Mouse (Mus musculus) bone marrow macrophage, adult 2 months (primary cell): ENCODE measurements around the gene Gm10203. TPM values are rescaled to one million over a fixed set of nuclear protein-coding genes. Genes with fewer than 3 reads are reported as not detected.

ENCODE experiments used
- H3K27ac ChIP-seq: 2 replicates; pipeline ENCODE4 v1.5.1; 2012; ENCODE audit warnings: low read depth, low read length; ENCODE audit not compliant: insufficient read depth
- H3K4me1 ChIP-seq: 2 replicates; pipeline ENCODE4 v1.6.1; 2012; ENCODE audit warnings: low read length; ENCODE audit not compliant: control insufficient read depth, insufficient read depth
- H3K4me3 ChIP-seq: 2 replicates; pipeline ENCODE4 v1.5.1; 2012; ENCODE audit warnings: mild to moderate bottlenecking, low read length, moderate library complexity; ENCODE audit not compliant: insufficient read depth
- CTCF ChIP-seq: IDR thresholded peaks from 2 replicates; pipeline ENCODE4 v1.5.1; 2012; ENCODE audit warnings: low read depth, mild to moderate bottlenecking, low read length, moderate library complexity
- POLR2A ChIP-seq: IDR thresholded peaks from 2 replicates; pipeline ENCODE4 v1.6.1; 2012; ENCODE audit warnings: mild to moderate bottlenecking, low read depth, low read length, borderline replicate concordance
- polyA plus RNA-seq: library from polyadenylated mRNA; stranded (reverse); fragments of >200 nt; gene quantifications from 2 replicates; pipeline ENCODE4 v1.2.4, GENCODE M21; 2012; ENCODE audit not compliant: missing spikeins, insufficient read depth, insufficient read length

The Gm10203 gene
- polyA plus RNA-seq, 1 experiment: not detected

- 0 out of 2 replicates have a peak within 1 kb of the TSS, but pooled peaks have one; percentile 10 for H3K27ac ChIP-seq
- H3K4me1 ChIP-seq: peaks cover 5% of the 10 kb centered on the region; the same call in 1 of the 2 replicates
- H3K4me3 ChIP-seq: peak within 1 kb of the TSS; percentile 78
- TF ChIP-seq POLR2A: no peak
- no peak for TF ChIP-seq CTCF
Measured at GRCm38 (mm10) chr6:149101076-149101942, 28.7 kb upstream of the Gm10203 start, which contains the start of gene Dennd5b. Gene Dennd5b (minus strand): TSS chr6:149101680.

GRCm38 (mm10) chr6:149101943-149102243 is 28.1 kb upstream of the Gm10203 start:
- Histone ChIP-seq H3K4me1 (peaks cover 5% of the 10 kb centered on the region; the same call in 1 of the 2 replicates), H3K4me3 (peak overlapping the region; percentile 78), H3K27ac (no peak overlapping the region)
- TF ChIP-seq POLR2A: no peak

GRCm38 (mm10) chr6:149103451-149103850 is 26.5 kb upstream of the Gm10203 start:
- Histone ChIP-seq H3K27ac (no peak overlapping the region), H3K4me3 (no peak overlapping the region), H3K4me1 (peaks cover 5% of the 10 kb centered on the region; the same call in 1 of the 2 replicates)
- TF ChIP-seq CTCF (no peak), POLR2A (no peak)

GRCm38 (mm10) chr6:149107615-149108014 is 22.4 kb upstream of the Gm10203 start:
- no peak overlapping the region for H3K4me3 ChIP-seq
- peaks cover 3% of the 10 kb centered on the region; the same call in 1 of the 2 replicates for H3K4me1 ChIP-seq
- TF ChIP-seq POLR2A: no peak
- TF ChIP-seq CTCF: no peak
- H3K27ac ChIP-seq: no peak overlapping the region

- Histone ChIP-seq H3K27ac (no peak overlapping the region), H3K4me1 (peaks cover 3% of the 10 kb centered on the region; the same call in 1 of the 2 replicates), H3K4me3 (no peak overlapping the region)
- no peak for TF ChIP-seq CTCF
- TF ChIP-seq POLR2A: no peak
Measured at GRCm38 (mm10) chr6:149108909-149109308, 21.1 kb upstream of the Gm10203 start.

GRCm38 (mm10) chr6:149116992-149117391 is 13.0 kb upstream of the Gm10203 start:
- Histone ChIP-seq H3K4me1 (no peaks in the 10 kb centered on the region), H3K27ac (no peak overlapping the region), H3K4me3 (no peak overlapping the region)
- TF ChIP-seq CTCF (no peak), POLR2A (no peak)

GRCm38 (mm10) chr6:149118935-149119334 is 11.0 kb upstream of the Gm10203 start:
- H3K27ac ChIP-seq: no peak overlapping the region
- no peaks in the 10 kb centered on the region for H3K4me1 ChIP-seq
- TF ChIP-seq CTCF (no peak), POLR2A (no peak)
- H3K4me3 ChIP-seq: no peak overlapping the region

- no peaks in the 10 kb centered on the region for H3K4me1 ChIP-seq
- H3K4me3 ChIP-seq: no peak overlapping the region
- H3K27ac ChIP-seq: no peak overlapping the region
- TF ChIP-seq CTCF: peak; percentile 54; the same call in 1 of the 2 replicates
- TF ChIP-seq POLR2A: no peak
Measured at GRCm38 (mm10) chr6:149119853-149120252, 10.1 kb upstream of the Gm10203 start.

- TF ChIP-seq POLR2A: no peak
- TF ChIP-seq CTCF: no peak
- Histone ChIP-seq H3K4me3 (no peak overlapping the region), H3K4me1 (no peaks in the 10 kb centered on the region), H3K27ac (no peak overlapping the region)
Measured at GRCm38 (mm10) chr6:149123042-149123441, 6.9 kb upstream of the Gm10203 start.

- Histone ChIP-seq H3K4me3 (no peak overlapping the region), H3K27ac (no peak overlapping the region), H3K4me1 (no peaks in the 10 kb centered on the region)
- no peak for TF ChIP-seq POLR2A
- no peak for TF ChIP-seq CTCF
Measured at GRCm38 (mm10) chr6:149126675-149127074, 3.3 kb upstream of the Gm10203 start.
